Mouse (Mus musculus): ENCODE data around the gene Spats2l. TPM values are rescaled to one million over a fixed set of nuclear protein-coding genes. Genes with fewer than 3 reads are reported as not detected.

Gene Spats2l
- polyA plus RNA-seq, 1 experiment from 2014 or later: 55.2 TPM

DNA sequence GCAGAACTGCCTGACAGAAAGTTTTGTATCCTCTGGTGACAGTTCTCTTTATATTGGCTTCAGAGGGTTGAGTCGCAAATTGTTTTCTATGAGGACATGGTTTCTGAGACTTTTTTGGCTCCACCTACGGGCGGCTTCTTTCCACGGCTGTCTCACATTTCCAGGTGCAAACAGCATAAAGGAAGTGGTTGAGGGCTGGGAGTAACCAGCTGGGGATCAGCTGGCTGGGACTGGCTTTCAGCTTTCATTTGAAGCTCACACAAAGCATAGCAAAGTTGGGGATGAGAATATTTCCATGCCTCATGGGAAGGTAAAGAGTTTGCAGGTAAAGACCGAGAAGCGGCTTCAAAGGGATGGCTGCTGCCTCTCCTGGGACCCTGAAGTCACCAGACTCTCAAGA, 65.9 kb downstream of the Spats2l start:
- no peak for ATAC-seq (ENCODE audit: low FRiP score)
- DNase-seq (ENCODE audit: low spot score): no peak
- no peaks in the 10 kb centered on the region for H3K4me1 ChIP-seq (replicated peaks; ENCODE audit: control insufficient read depth, insufficient read depth, low read length)
- no peaks in the 10 kb centered on the region for H3K36me3 ChIP-seq (ENCODE audit: control insufficient read depth, insufficient read depth, low read length)
- no peaks in the 10 kb centered on the region for H3K27me3 ChIP-seq (ENCODE audit: control insufficient read depth, insufficient read depth, low read length)
- 86% methylated on average over 6 of the region's 6 CpGs for WGBS
- no peak overlapping the region for H3K9ac ChIP-seq (ENCODE audit: low read depth, low read length)
- H3K9me3 ChIP-seq (ENCODE audit: control insufficient read depth, low read length): no peaks in the 10 kb centered on the region
- H3K4me2 ChIP-seq (replicated peaks; ENCODE audit: low read depth, low read length): no peak overlapping the region
- no peak overlapping the region for H3K4me3 ChIP-seq (ENCODE audit: low read depth, low read length)
- no peak overlapping the region for H3K27ac ChIP-seq (ENCODE audit: low read depth, low read length)

DNA sequence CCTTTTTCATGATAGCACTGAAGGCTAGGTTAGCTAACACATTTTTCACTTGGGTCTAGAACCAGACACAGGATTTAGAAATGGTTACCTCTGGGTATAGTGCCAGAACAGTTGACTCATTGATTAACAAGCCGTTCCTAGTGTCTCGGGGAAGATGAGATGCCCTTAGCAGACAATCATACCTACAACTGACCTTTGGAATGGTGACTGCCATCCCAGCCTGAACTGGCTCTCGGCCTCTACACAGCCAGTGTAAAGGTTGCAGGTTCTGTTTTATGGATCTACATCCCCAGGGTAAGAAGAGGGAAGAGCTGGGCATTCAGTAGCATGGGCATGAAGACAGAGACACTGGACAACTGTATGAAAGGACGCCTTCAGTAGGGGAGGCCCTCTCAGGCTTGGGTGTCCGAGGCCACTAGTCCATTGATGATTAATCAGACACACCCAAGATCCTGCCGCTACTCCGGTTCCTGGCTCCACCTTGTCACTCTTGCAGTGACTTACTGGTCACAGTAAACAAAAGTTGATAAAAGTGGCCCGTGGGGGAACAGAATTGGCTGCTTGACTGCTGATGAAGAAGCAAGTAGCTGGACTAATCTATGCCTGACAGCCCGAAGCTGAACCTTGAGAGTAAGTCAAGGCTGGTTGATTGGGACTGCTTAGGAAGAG, 71.2 kb downstream of the Spats2l start:
- Histone ChIP-seq H3K4me2 (replicated peaks; ENCODE audit: low read depth, low read length) (no peak overlapping the region), H3K4me1 (replicated peaks; ENCODE audit: control insufficient read depth, insufficient read depth, low read length) (peaks cover 2% of the 10 kb centered on the region; the same call in 1 of the 2 replicates)
- WGBS: 82% methylated on average over 9 of the region's 9 CpGs

GRCm38 (mm10) chr1:57846856-57847698, 73.1 kb downstream of the Spats2l start:
- ATAC-seq (ENCODE audit: low FRiP score) (peak; percentile 77), DNase-seq (ENCODE audit: low spot score) (peak; percentile 34)
- Histone ChIP-seq H3K4me2 (replicated peaks; ENCODE audit: low read depth, low read length) (no peak overlapping the region), H3K9ac (ENCODE audit: low read depth, low read length) (no peak overlapping the region), H3K27ac (ENCODE audit: low read depth, low read length) (0 out of 2 replicates have a peak overlapping the region, but pooled peaks have one; percentile 12), H3K36me3 (ENCODE audit: control insufficient read depth, insufficient read depth, low read length) (no peaks in the 10 kb centered on the region), H3K27me3 (ENCODE audit: control insufficient read depth, insufficient read depth, low read length) (no peaks in the 10 kb centered on the region), H3K4me1 (replicated peaks; ENCODE audit: control insufficient read depth, insufficient read depth, low read length) (peaks cover 2% of the 10 kb centered on the region; the same call in 1 of the 2 replicates), H3K4me3 (ENCODE audit: low read depth, low read length) (no peak overlapping the region), H3K9me3 (ENCODE audit: control insufficient read depth, low read length) (no peaks in the 10 kb centered on the region)
- 46% methylated on average over 15 of the region's 15 CpGs for WGBS

More for the DNA sequence above, 71.2 kb downstream of the Spats2l start:
- no peak for DNase-seq (ENCODE audit: low spot score)
- Histone ChIP-seq H3K9me3 (ENCODE audit: control insufficient read depth, low read length) (no peaks in the 10 kb centered on the region), H3K9ac (ENCODE audit: low read depth, low read length) (no peak overlapping the region), H3K27me3 (ENCODE audit: control insufficient read depth, insufficient read depth, low read length) (no peaks in the 10 kb centered on the region), H3K4me3 (ENCODE audit: low read depth, low read length) (no peak overlapping the region), H3K36me3 (ENCODE audit: control insufficient read depth, insufficient read depth, low read length) (no peaks in the 10 kb centered on the region), H3K27ac (ENCODE audit: low read depth, low read length) (no peak overlapping the region)
- no peak for ATAC-seq (ENCODE audit: low FRiP score)

DNA sequence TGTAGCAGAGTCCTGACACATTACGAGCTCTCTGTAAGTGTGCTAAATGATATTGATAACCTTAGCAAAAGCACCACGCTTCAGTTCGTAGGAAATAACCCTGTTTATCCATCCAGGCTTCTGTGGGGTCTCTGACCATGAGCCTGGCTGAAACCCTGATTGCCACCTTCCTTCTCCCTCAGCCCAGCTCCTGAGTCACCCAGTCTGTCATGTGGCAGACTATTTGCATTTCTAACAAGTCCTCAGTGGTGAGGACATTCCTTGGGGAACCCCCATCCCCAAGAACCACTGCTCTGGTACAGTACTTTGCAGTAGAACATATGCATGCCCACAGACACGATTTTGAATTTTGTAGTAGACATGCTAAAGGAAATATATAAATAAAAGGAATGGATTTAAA, 75.1 kb downstream of the Spats2l start:
- Histone ChIP-seq H3K4me1 (replicated peaks; ENCODE audit: control insufficient read depth, insufficient read depth, low read length) (peaks cover 2% of the 10 kb centered on the region; the same call in 1 of the 2 replicates), H3K27me3 (ENCODE audit: control insufficient read depth, insufficient read depth, low read length) (no peaks in the 10 kb centered on the region), H3K4me2 (replicated peaks; ENCODE audit: low read depth, low read length) (no peak overlapping the region), H3K36me3 (ENCODE audit: control insufficient read depth, insufficient read depth, low read length) (no peaks in the 10 kb centered on the region), H3K9ac (ENCODE audit: low read depth, low read length) (no peak overlapping the region), H3K27ac (ENCODE audit: low read depth, low read length) (no peak overlapping the region), H3K4me3 (ENCODE audit: low read depth, low read length) (no peak overlapping the region), H3K9me3 (ENCODE audit: control insufficient read depth, low read length) (no peaks in the 10 kb centered on the region)
- ATAC-seq (ENCODE audit: low FRiP score) (no peak), DNase-seq (ENCODE audit: low spot score) (no peak)
- WGBS: 89% methylated on average over 4 of the region's 4 CpGs

DNA sequence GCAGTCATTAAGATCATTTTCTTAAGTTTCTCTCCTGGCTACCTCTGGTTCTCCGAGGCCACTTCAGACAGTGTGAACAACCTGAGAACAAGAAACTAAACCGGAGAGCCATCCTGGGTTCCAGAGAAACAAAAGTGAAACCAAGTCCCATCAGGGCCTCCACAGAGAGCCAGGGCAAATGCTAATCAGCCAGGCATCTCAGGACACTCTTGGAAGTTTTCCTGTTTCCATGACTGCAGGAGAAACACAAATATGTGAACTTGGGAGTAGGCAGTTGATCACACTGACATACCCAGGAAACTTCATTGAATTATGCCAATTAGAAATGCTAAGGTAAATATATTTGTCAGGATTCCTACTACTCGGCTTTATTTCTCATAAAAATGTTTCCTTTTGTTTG, 76.0 kb downstream of the Spats2l start:
- H3K4me1 ChIP-seq (replicated peaks; ENCODE audit: control insufficient read depth, insufficient read depth, low read length): peaks cover 2% of the 10 kb centered on the region; the same call in 1 of the 2 replicates
- H3K4me3 ChIP-seq (ENCODE audit: low read depth, low read length): no peak overlapping the region
- H3K27ac ChIP-seq (ENCODE audit: low read depth, low read length): no peak overlapping the region
- DNase-seq (ENCODE audit: low spot score) (peak; percentile 34), ATAC-seq (ENCODE audit: low FRiP score) (peak; percentile 30; the same call in 1 of the 2 replicates)
- H3K9ac ChIP-seq (ENCODE audit: low read depth, low read length): no peak overlapping the region
- H3K36me3 ChIP-seq (ENCODE audit: control insufficient read depth, insufficient read depth, low read length): no peaks in the 10 kb centered on the region
- H3K4me2 ChIP-seq (replicated peaks; ENCODE audit: low read depth, low read length): no peak overlapping the region
- H3K9me3 ChIP-seq (ENCODE audit: control insufficient read depth, low read length): no peaks in the 10 kb centered on the region
- H3K27me3 ChIP-seq (ENCODE audit: control insufficient read depth, insufficient read depth, low read length): no peaks in the 10 kb centered on the region
- 63% methylated on average over 3 of the region's 3 CpGs for WGBS

- Histone ChIP-seq H3K27ac (ENCODE audit: low read depth, low read length) (no peak overlapping the region), H3K9me3 (ENCODE audit: control insufficient read depth, low read length) (no peaks in the 10 kb centered on the region), H3K9ac (ENCODE audit: low read depth, low read length) (no peak overlapping the region), H3K4me1 (replicated peaks; ENCODE audit: control insufficient read depth, insufficient read depth, low read length) (peaks cover 2% of the 10 kb centered on the region; the same call in 1 of the 2 replicates), H3K36me3 (ENCODE audit: control insufficient read depth, insufficient read depth, low read length) (no peaks in the 10 kb centered on the region), H3K4me2 (replicated peaks; ENCODE audit: low read depth, low read length) (no peak overlapping the region), H3K4me3 (ENCODE audit: low read depth, low read length) (no peak overlapping the region), H3K27me3 (ENCODE audit: control insufficient read depth, insufficient read depth, low read length) (no peaks in the 10 kb centered on the region)
- DNase-seq (ENCODE audit: low spot score) (no peak), ATAC-seq (ENCODE audit: low FRiP score) (no peak)
- WGBS: 96% methylated on average over 6 of the region's 6 CpGs
These were observed 77.9 kb downstream of the Spats2l start for GRCm38 (mm10) chr1:57851871-57852270.

- ATAC-seq (ENCODE audit: low FRiP score) (no peak), DNase-seq (ENCODE audit: low spot score) (no peak)
- Histone ChIP-seq H3K27me3 (ENCODE audit: control insufficient read depth, insufficient read depth, low read length) (no peaks in the 10 kb centered on the region), H3K9me3 (ENCODE audit: control insufficient read depth, low read length) (no peaks in the 10 kb centered on the region), H3K4me2 (replicated peaks; ENCODE audit: low read depth, low read length) (no peak overlapping the region), H3K27ac (ENCODE audit: low read depth, low read length) (no peak overlapping the region), H3K4me3 (ENCODE audit: low read depth, low read length) (no peak overlapping the region), H3K9ac (ENCODE audit: low read depth, low read length) (no peak overlapping the region), H3K36me3 (ENCODE audit: control insufficient read depth, insufficient read depth, low read length) (no peaks in the 10 kb centered on the region), H3K4me1 (replicated peaks; ENCODE audit: control insufficient read depth, insufficient read depth, low read length) (no peaks in the 10 kb centered on the region; the same call in 1 of the 2 replicates)
- WGBS: 88% methylated on average over 12 of the region's 12 CpGs
These were observed 78.8 kb downstream of the Spats2l start for GRCm38 (mm10) chr1:57852562-57853271.

- WGBS: 33% methylated on average over 5 of the region's 5 CpGs
- Histone ChIP-seq H3K4me3 (ENCODE audit: low read depth, low read length) (no peak overlapping the region), H3K27ac (ENCODE audit: low read depth, low read length) (no peak overlapping the region), H3K4me1 (replicated peaks; ENCODE audit: control insufficient read depth, insufficient read depth, low read length) (peaks cover 2% of the 10 kb centered on the region; the same call in 1 of the 2 replicates), H3K9ac (ENCODE audit: low read depth, low read length) (no peak overlapping the region), H3K36me3 (ENCODE audit: control insufficient read depth, insufficient read depth, low read length) (no peaks in the 10 kb centered on the region), H3K27me3 (ENCODE audit: control insufficient read depth, insufficient read depth, low read length) (no peaks in the 10 kb centered on the region), H3K4me2 (replicated peaks; ENCODE audit: low read depth, low read length) (no peak overlapping the region), H3K9me3 (ENCODE audit: control insufficient read depth, low read length) (no peaks in the 10 kb centered on the region)
- ATAC-seq (ENCODE audit: low FRiP score) (no peak), DNase-seq (ENCODE audit: low spot score) (no peak)
These were observed 83.8 kb downstream of the Spats2l start for GRCm38 (mm10) chr1:57857799-57858198.
